Mouse (Mus musculus) left cerebral cortex, adult 18-20 months (tissue): ENCODE results near the gene Atg14. TPM values are rescaled to one million over a fixed set of nuclear protein-coding genes. Genes with fewer than 3 reads are reported as not detected.

Source experiments
- DNase-seq, 2 experiments: peaks; one replicate each; pipeline ENCODE4 v3.0.0; 2021 to 2022; ENCODE audit warnings: low spot score in 2 of 2, mixed read lengths in 1 of 2
- total RNA-seq, 2 experiments: library from RNA; stranded (reverse); gene quantifications; 2 replicates each; pipeline ENCODE4 v1.2.3; 2021

Gene Atg14
- total RNA-seq, 2 experiments from 2014 or later: 19.7 to 20.7 TPM

DNA sequence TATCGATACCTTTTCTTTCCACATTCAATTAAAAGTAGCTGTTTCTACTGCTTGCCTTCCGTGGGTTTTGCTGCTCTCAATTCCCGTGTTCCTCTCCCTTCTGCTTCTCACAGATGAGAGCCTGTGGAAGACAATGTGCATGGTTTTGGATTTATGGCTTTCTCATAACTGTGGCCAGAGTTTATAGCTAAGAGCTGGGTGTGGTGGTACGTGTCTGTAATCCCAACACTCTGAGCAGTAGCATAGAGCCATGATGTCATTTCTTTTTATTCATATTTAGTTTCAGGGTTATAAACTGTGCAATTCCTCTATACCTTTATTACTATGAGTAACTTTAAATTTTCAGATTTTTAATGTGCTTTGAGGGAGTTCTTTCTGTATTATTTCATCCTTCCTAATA lies 60.2 kb downstream of the Atg14 start:
- no peak for DNase-seq

- DNase-seq: no peak
Measured at GRCm38 (mm10) chr14:47508035-47508434, 62.4 kb downstream of the Atg14 start.

DNA sequence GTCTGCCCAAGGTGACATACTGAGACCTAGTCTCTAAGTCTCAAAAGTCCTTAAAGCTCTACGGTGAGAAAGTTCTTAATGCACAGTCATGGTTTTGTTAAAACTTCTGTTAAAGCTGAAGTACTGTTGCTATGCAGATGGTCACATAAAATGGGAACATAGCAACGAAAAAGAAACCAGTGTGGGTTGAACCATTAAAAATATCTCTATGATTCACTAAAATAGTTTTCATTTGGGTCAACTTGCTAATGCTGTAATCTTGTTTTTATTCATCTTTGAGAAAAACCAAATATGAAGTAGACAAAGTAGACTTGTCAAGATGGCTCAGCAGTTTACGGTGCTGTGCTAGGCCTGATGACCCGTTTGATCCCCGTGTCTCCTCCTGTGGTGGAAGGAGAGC lies 63.8 kb downstream of the Atg14 start:
- no peak for DNase-seq

- no peak for DNase-seq
Measured at GRCm38 (mm10) chr14:47504036-47504435, 66.4 kb downstream of the Atg14 start.

- DNase-seq: no peak
Measured at GRCm38 (mm10) chr14:47498632-47499031, 71.8 kb downstream of the Atg14 start.

- DNase-seq: no peak
Measured at GRCm38 (mm10) chr14:47497166-47497565, 73.3 kb downstream of the Atg14 start.

DNA sequence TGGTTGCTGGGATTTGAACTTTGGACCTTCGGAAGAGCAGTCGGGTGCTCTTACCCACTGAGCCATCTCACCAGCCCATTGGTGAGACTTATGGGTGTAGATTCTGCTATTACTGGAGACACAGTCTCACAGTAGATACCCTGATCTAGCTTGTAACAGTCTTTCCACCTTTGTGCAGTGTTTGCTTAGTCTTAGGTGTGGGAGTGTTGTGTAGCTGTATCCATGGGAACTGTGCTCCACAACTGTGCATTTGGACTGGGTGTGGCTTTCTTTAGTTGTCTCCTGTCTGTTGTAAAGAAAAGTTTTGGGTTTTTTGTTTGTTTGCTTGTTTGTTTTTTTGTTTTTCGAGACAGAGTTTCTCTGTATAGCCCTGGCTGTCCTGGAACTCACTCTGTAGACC lies 74.5 kb downstream of the Atg14 start:
- no peak for DNase-seq

- no peak for DNase-seq
Measured at GRCm38 (mm10) chr14:47493592-47494361, 76.7 kb downstream of the Atg14 start.

Other genes starting within 250 kb of the Atg14 start
- under 1 TPM; 0.63 to 0.81 TPM for gene Lgals3, start 202.9 kb downstream of the Atg14 start, total RNA-seq
- gene Dlgap5, start 152.2 kb downstream of the Atg14 start, total RNA-seq: under 1 TPM in 1 of 2 experiments, not detected in 1; 0.84 TPM
- gene Fbxo34, start 120.2 kb downstream of the Atg14 start, total RNA-seq: 10 to 100 TPM; 88.1 to 95.7 TPM
- gene Ktn1, start 77.8 kb upstream of the Atg14 start, total RNA-seq: 10 to 100 TPM; 82.5 to 86.2 TPM